Mouse (Mus musculus) spleen, adult 18-20 months (tissue): ENCODE results near the gene Olfr1294.

Experiments
- DNase-seq, 2 experiments: peaks; one replicate each; pipeline ENCODE4 v3.0.0; 2022; ENCODE audit warnings: mixed read lengths in 2 of 2

Gene Olfr1294

GRCm38 (mm10) chr2:111540191-111540590 is at the start of gene Olfr1294:
Olfr1294 (minus strand) TSS chr2:111540291.
- DNase-seq = no peak

GRCm38 (mm10) chr2:111569581-111569980 is 29.5 kb upstream of the Olfr1294 start, which contains the start of gene Olfr1295:
Olfr1295 (minus strand) TSS chr2:111569681.
- DNase-seq = no peak

GRCm38 (mm10) chr2:111524903-111525302 is 15.2 kb downstream of the Olfr1294 start, which contains the start of gene Olfr1293-ps:
Olfr1293-ps (plus strand) TSS chr2:111525203.
- no peak for DNase-seq

GRCm38 (mm10) chr2:111517451-111517850 is 22.6 kb downstream of the Olfr1294 start:
- no peak for DNase-seq

- no peak for DNase-seq
These were observed 43.2 kb downstream of the Olfr1294 start, which contains the start of gene Olfr1291-ps1 for GRCm38 (mm10) chr2:111496880-111497279. Olfr1291-ps1 (plus strand) TSS chr2:111497180.

- no peak for DNase-seq
These were observed 46.4 kb downstream of the Olfr1294 start, which contains the start of gene Olfr1290 for GRCm38 (mm10) chr2:111493729-111494128. Olfr1290 (minus strand) TSS chr2:111493829.
